Mouse (Mus musculus) MEL (cell line): ENCODE measurements around the gene Ace3.

ENCODE experiments used
- CTCF ChIP-seq, 3 experiments: IDR thresholded peaks in 2 of 3; conservative IDR thresholded peaks in 1 of 3; 2 replicates each; pipeline ENCODE4 v1.5.1; 2011 to 2012; ENCODE audit warnings: low read length in 3 of 3, low read depth in 2 of 3, mild to moderate bottlenecking in 2 of 3, improper control_type of control experiment in 1 of 3, inconsistent platforms in 1 of 3, mixed read lengths in 1 of 3, moderate library complexity in 1 of 3; ENCODE audit not compliant: control insufficient read depth in 1 of 3, insufficient read depth in 1 of 3, poor library complexity in 1 of 3, severe bottlenecking in 1 of 3
- NRF1 ChIP-seq: IDR thresholded peaks from 2 replicates; pipeline ENCODE4 v1.6.1; 2014; ENCODE audit warnings: low read depth, mild to moderate bottlenecking, inconsistent platforms, low read length, improper control_type of control experiment, moderate library complexity; ENCODE audit not compliant: poor library complexity, insufficient read depth, severe bottlenecking
- POLR2A ChIP-seq, 2 experiments: IDR thresholded peaks; 2 replicates each; pipeline ENCODE4 v1.6.1; 2011 to 2012; ENCODE audit warnings: low read length in 2 of 2, mild to moderate bottlenecking in 2 of 2, control low read depth in 1 of 2, improper control_type of control experiment in 1 of 2, low read depth in 1 of 2, moderate library complexity in 1 of 2; ENCODE audit not compliant: control insufficient read depth in 1 of 2, insufficient read depth in 1 of 2, poor library complexity in 1 of 2

GRCm38 (mm10) chr11:106001718-106002117 lies 7.2 kb downstream of the Ace3 start:
- TF ChIP-seq CTCF (IDR thresholded peaks at IDR 0.05 in 2 of 3, conservative IDR thresholded peaks at IDR 0.05 in 1 of 3; ENCODE audit: control insufficient read depth in 1 of 3, insufficient read depth in 1 of 3, low read depth in 2 of 3, low read length in 3 of 3, poor library complexity in 1 of 3, severe bottlenecking in 1 of 3), result peak; percentile 23 to 81 (median 68); a peak in 5 of 6 replicates
- no peak for TF ChIP-seq NRF1
- no peak for TF ChIP-seq POLR2A (IDR thresholded peaks at IDR 0.05; ENCODE audit: control insufficient read depth in 1 of 2, insufficient read depth in 1 of 2, low read depth in 1 of 2, low read length in 2 of 2, poor library complexity in 1 of 2)
